Mouse (Mus musculus) ES-E14 (cell line): ENCODE results near the gene Lcn6. TPM values are rescaled to one million over a fixed set of nuclear protein-coding genes. Genes with fewer than 3 reads are reported as not detected.

ENCODE experiments used
- DNase-seq: peaks from one replicate; pipeline ENCODE4 v3.0.0-alpha.2; 2013; ENCODE audit warnings: low read depth, low spot score
- H3K27ac ChIP-seq: 2 replicates; pipeline ENCODE4 v1.5.1; 2012; ENCODE audit warnings: low read depth, mild to moderate bottlenecking, low read length, moderate library complexity, mixed read lengths; ENCODE audit not compliant: poor library complexity, insufficient read depth, severe bottlenecking
- H3K36me3 ChIP-seq: 2 replicates; pipeline ENCODE4 v1.6.1; 2012; ENCODE audit warnings: mild to moderate bottlenecking, low read length, moderate library complexity, mixed read lengths; ENCODE audit not compliant: control insufficient read depth, poor library complexity, insufficient read depth, severe bottlenecking
- H3K4me1 ChIP-seq, 2 experiments: fragments of 150-350 bp in 1 of 2; sonication (generic) in 1 of 2; 2 replicates each; pipeline ENCODE4 v1.6.1; 2012; ENCODE audit warnings: low read length in 2 of 2, mild to moderate bottlenecking in 1 of 2, mixed read lengths in 1 of 2; ENCODE audit not compliant: control insufficient read depth in 2 of 2, insufficient read depth in 2 of 2, poor library complexity in 1 of 2
- H3K4me3 ChIP-seq, 2 experiments: fragments of 150-350 bp in 1 of 2; sonication (generic) in 1 of 2; 2 replicates each; pipeline ENCODE4 v1.5.1; 2012; ENCODE audit warnings: low read length in 2 of 2, low read depth in 1 of 2, mild to moderate bottlenecking in 1 of 2, mixed read lengths in 1 of 2; ENCODE audit not compliant: insufficient read depth in 1 of 2, poor library complexity in 1 of 2, severe bottlenecking in 1 of 2
- H3K9ac ChIP-seq: 2 replicates; pipeline ENCODE4 v1.6.1; 2012; ENCODE audit warnings: low read depth, mild to moderate bottlenecking, low read length, mixed read lengths; ENCODE audit not compliant: poor library complexity, insufficient read depth, severe bottlenecking
- H3K9me3 ChIP-seq: fragments of 150-350 bp; sonication (generic); 2 replicates; pipeline ENCODE4 v1.6.1; 2012; ENCODE audit warnings: low read depth, mild to moderate bottlenecking, low read length; ENCODE audit not compliant: control insufficient read depth, insufficient read depth
- CHD2 ChIP-seq: IDR thresholded peaks from 2 replicates; pipeline ENCODE4 v1.6.1; 2014; ENCODE audit warnings: mild to moderate bottlenecking, low read depth, low read length, inconsistent platforms
- HCFC1 ChIP-seq: IDR thresholded peaks from 2 replicates; pipeline ENCODE4 v1.6.1; 2012; ENCODE audit warnings: low read length, inconsistent platforms, borderline replicate concordance; ENCODE audit not compliant: insufficient read depth
- MAFK ChIP-seq: IDR thresholded peaks from 2 replicates; pipeline ENCODE4 v1.6.1; 2014; ENCODE audit warnings: mild to moderate bottlenecking, low read depth, low read length, inconsistent platforms; ENCODE audit not compliant: insufficient read depth
- ZC3H11A ChIP-seq: IDR thresholded peaks from 2 replicates; pipeline ENCODE4 v1.6.1; 2012; ENCODE audit warnings: low read depth, mild to moderate bottlenecking, inconsistent platforms, low read length, borderline replicate concordance
- ZNF384 ChIP-seq: IDR thresholded peaks from 2 replicates; pipeline ENCODE4 v1.6.1; 2012; ENCODE audit warnings: low read depth, low read length, inconsistent platforms
- in situ Hi-C, 2 experiments: fragments of 600-800 bp; cut with MboI; formaldehyde crosslinking; loops; one replicate each; pipeline ENCODE4 v1.15.1; 2025; ENCODE audit warnings: low sequenced_read_pairs in 2 of 2, inconsistent platforms in 1 of 2; ENCODE audit not compliant: unreplicated experiment in 2 of 2
- total RNA-seq: library from RNA; depleted of rRNA; stranded (reverse); fragments of 300-350 nt; gene quantifications from 2 replicates; pipeline ENCODE4 v1.2.3, GENCODE M21; 2012; rRNA removed

The Lcn6 gene
- not detected in 2 replicates for total RNA-seq

- Histone ChIP-seq H3K9ac (no peak within 1 kb of the TSS), H3K4me1 (no peaks in the 10 kb centered on the region), H3K9me3 (no peaks in the 10 kb centered on the region), H3K27ac (no peak within 1 kb of the TSS), H3K36me3 (no peaks in the 10 kb centered on the region), H3K4me3 (no peak within 1 kb of the TSS)
- TF ChIP-seq MAFK: no peak
- no peak for TF ChIP-seq ZC3H11A
- TF ChIP-seq HCFC1: no peak
- no peak for TF ChIP-seq CHD2
- no peak for TF ChIP-seq ZNF384
- DNase-seq: no peak
- in situ Hi-C loops: no loop called here
Measured at GRCm38 (mm10) chr2:25676486-25676885, at the start of gene Lcn6. Lcn6 (plus strand) TSS chr2:25676786.

DNA sequence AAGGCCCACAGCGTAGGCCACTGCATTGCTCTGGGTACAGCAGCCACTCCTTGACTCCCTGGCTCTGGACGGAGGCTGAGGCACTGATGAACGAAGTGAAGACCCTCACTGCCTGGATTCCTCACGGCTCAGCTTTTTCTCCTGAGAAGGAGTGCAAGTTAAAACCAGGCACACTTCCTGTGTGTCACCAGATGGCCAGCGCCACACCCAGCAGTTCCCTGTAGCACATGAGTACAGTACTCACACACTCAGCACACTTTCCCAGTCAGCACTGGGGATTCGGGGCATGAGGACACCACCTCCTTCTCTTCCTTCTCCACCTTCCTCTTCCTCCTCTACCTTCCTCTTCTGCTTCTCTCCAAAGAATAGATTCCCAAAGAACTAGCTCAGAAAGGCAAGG is 48.8 kb upstream of the Lcn6 start, which contains the start of gene Fcna:
Gene Fcna, minus strand, starts transcription at position 220 of the 400 bp plus-strand sequence.
- H3K36me3 ChIP-seq: no peaks in the 10 kb centered on the region
- in situ Hi-C loops: no loop called here
- DNase-seq: no peak

GRCm38 (mm10) chr2:25628738-25629137 is 47.8 kb upstream of the Lcn6 start:
- in situ Hi-C loops: no loop called here
- no peak overlapping the region for H3K27ac ChIP-seq
- H3K4me1 ChIP-seq: no peaks in the 10 kb centered on the region
- no peak for TF ChIP-seq ZNF384
- no peak for TF ChIP-seq ZC3H11A
- no peak for TF ChIP-seq MAFK
- no peak for TF ChIP-seq HCFC1
- TF ChIP-seq CHD2: no peak
- H3K9ac ChIP-seq: no peak overlapping the region
- H3K9me3 ChIP-seq: no peaks in the 10 kb centered on the region
- H3K36me3 ChIP-seq: no peaks in the 10 kb centered on the region
- H3K4me3 ChIP-seq: no peak overlapping the region
- no peak for DNase-seq

More for the DNA sequence above, 48.8 kb upstream of the Lcn6 start, which contains the start of gene Fcna:
- TF ChIP-seq CHD2 (no peak), ZC3H11A (no peak), HCFC1 (no peak), MAFK (no peak), ZNF384 (no peak)
- Histone ChIP-seq H3K4me1 (no peaks in the 10 kb centered on the region), H3K9me3 (no peaks in the 10 kb centered on the region), H3K9ac (no peak within 1 kb of the TSS), H3K27ac (no peak within 1 kb of the TSS), H3K4me3 (no peak within 1 kb of the TSS)

- DNase-seq: no peak
- in situ Hi-C loops: no loop called here
- TF ChIP-seq MAFK (no peak), CHD2 (no peak), ZC3H11A (no peak), HCFC1 (no peak), ZNF384 (no peak)
- Histone ChIP-seq H3K4me3 (no peak overlapping the region), H3K27ac (no peak overlapping the region), H3K9me3 (no peaks in the 10 kb centered on the region), H3K4me1 (no peaks in the 10 kb centered on the region), H3K9ac (no peak overlapping the region), H3K36me3 (no peaks in the 10 kb centered on the region)
Measured at GRCm38 (mm10) chr2:25633616-25634015, 43.0 kb upstream of the Lcn6 start.

DNA sequence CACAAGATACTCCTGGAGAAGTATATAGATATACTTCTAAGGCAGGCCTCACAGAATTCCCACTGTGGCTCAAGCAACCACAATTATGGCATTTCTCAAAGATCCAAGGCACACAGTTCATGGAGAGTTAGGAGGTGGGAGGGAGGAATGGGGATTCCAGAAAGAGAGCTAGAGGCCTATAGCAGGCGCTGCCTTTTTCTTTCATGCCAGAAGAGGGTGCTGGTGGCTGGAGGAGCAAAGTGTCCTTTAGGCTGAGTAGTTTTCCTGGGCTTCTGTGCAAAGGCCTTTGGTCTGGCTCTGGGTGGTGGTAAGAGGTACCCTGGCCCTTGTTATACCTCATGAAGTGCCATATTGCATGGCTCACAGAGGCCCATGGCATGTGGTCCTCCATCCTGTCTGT is 42.5 kb upstream of the Lcn6 start:
- Histone ChIP-seq H3K27ac (no peak overlapping the region), H3K36me3 (no peaks in the 10 kb centered on the region), H3K9me3 (no peaks in the 10 kb centered on the region), H3K4me3 (no peak overlapping the region), H3K4me1 (no peaks in the 10 kb centered on the region), H3K9ac (no peak overlapping the region)
- DNase-seq: no peak
- in situ Hi-C loops: no loop called here
- TF ChIP-seq MAFK: no peak
- no peak for TF ChIP-seq CHD2
- TF ChIP-seq HCFC1: no peak
- TF ChIP-seq ZNF384: no peak
- no peak for TF ChIP-seq ZC3H11A
